Mouse (Mus musculus) kidney, adult 2 months (tissue): ENCODE measurements at regions not wholly inside any gene's neighbourhood (a gene's known extent, or its start where the extent isn't known, plus 50 kb on each side); places are given as distances from the start of the nearest gene placed in this dataset.

Experiments
- CTCF ChIP-seq: fragments of 200-500 bp; conservative IDR thresholded peaks from 2 replicates; pipeline ENCODE4 v1.5.1; 2011; ENCODE audit warnings: low read depth, mild to moderate bottlenecking, control low read depth, low read length, moderate library complexity, mixed read lengths; ENCODE audit not compliant: insufficient read depth, insufficient read length
- POLR2A ChIP-seq: fragments of 200-500 bp; IDR thresholded peaks from one replicate; pipeline ENCODE4 v1.6.1; 2011; ENCODE audit warnings: low read depth, low read length, control low read depth

GRCm38 (mm10) chr9:46728465-46728864, 270.1 kb upstream of the Gm4791 start:
- TF ChIP-seq CTCF (no peak), POLR2A (no peak)
